Mouse (Mus musculus): ENCODE measurements at regions not wholly inside any gene's neighbourhood (a gene's known extent, or its start where the extent isn't known, plus 50 kb on each side); places are given as distances from the start of the nearest gene placed in this dataset.
A peak's percentile ranks its signal among the peaks of the same experiment; 100 is the strongest.

DNA sequence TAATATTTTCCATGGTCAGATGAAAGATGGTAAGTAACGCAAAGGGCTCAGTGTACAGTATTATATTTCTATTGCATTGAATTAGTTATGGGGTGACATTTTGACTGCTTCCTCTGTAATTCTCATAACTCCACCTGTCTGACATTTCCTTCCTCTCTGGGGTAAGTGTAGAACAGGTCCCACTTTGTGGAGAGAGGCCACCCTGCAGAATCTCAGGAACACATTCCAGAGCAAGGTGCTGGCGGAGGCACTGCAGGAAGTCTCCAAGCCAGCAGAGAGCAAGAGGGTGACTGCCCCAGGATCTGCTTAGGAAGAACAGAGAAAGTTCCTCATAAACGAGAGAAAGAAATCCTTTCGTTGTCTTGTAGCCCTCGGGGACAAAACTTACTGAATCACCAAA lies 95.4 kb upstream of the Hes1 start:
- DNase-seq: no peak

DNA sequence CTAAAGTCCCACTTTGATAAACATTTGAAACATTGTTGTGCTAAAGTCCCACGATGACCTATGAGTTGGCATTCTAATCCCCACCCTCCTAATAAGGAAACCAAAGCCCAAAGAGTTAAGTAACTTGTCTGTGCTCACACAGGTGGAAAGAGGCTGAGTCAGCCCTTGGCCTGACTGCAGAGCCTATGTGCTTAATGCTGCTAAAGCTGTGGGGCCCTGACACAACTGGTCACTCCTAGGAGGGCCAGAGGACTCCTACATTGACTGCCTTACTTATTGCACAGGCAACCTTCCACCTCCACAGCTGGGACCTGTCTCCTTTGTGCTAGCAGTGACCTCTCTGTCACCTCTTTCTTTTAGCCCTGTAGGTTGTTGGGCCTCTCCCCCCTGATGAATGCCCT lies 91.4 kb upstream of the Hes1 start:
- no peak for DNase-seq

DNA sequence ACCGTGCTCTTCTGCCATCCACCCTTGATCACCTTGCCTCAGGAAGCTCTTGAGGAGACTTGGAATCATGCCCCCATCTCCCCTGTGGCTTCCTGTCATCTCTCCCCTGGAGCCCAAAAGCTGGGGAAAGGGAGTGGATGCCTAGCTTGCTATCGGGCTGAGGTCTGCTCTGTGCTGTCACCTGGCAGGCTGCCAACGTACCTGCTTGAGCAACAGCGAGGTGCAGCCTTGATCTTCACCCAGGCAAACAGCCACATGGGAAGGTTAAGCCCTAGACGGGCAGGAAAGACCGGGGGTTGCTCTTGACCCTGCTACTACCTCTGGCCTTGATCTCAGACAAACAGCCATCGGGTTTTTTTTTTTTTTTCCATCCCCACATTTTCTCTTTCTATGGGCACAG lies 90.9 kb upstream of the Hes1 start:
- peak; percentile 72 for DNase-seq

DNA sequence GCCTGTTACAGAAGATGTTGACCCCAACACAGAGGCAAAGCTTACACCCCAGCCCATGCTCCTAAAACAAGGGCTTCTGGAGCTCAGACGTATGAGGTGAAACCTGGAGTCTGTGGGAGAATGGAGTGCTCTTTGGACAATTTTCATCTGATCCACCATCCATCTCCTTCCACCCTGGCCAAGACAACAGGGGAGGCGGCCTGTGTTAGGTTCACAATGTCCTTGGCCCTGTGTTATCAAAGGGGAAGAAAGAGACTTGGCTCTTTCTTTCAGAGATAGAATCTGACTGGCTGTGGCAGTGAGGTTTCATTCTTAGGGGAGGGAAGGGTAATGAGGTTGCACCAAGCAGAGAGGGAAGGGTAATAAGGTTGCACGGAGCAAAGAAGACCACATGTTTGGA lies 88.4 kb upstream of the Hes1 start:
- no peak for DNase-seq

DNA sequence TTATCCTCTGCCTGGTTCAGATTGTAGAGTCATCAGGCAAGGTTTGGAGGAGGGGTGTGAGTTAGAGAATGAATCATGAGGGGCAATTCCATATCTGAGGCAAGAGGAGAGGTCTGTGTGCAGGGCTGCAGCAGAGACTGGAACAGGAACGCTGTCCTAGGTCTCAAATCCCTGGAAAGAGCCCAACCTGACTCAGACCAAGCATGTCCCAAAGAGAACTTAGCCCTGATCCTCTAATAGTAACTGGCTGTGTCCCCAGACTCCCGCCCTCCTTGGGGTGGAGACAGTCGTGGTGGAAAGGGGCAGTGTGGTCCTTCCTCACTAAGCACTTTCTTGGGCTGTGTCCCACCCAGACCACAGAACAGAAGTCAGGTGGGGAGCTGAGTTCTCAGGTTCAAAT lies 87.2 kb upstream of the Hes1 start:
- DNase-seq: no peak

DNA sequence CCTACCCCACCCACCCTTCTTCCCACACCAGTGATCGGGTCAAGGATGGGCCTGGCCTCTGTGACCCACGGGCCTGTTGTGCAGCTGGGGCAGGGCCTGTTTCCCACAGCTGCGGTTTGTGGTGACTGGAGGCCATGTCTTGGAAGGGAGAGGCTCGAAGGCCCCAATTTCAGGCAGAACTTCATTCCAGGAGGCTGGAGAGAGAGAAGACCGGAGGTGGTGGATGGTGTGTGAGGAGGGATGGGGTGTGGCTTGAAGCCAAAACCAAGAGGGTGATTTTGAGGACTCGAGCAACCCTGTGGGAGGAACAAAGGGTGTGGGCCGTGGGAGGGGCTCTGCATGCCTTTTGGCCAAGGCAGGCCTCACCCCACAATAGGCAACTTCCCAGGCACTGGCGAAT lies 86.5 kb upstream of the Hes1 start:
- no peak for DNase-seq

DNA sequence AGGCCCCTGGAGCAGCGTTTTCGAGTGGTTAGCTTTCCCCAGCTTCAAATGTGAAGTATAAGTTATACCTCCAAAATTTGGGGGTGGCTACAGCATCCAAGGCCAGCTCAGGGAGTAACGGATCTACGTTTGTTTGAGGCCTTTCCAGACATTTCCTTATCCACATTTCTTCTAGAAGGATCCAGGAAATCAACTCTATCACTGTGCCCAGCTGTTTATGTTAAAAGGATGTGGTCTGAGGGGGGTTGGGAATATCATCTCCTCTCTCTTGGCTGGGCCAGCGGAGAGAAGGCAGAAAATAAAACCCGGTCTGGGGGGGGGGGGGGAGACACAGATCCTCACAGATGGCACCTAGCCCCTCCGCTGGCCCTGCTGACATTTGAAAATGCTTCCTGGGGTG lies 85.1 kb upstream of the Hes1 start:
- DNase-seq: no peak

DNA sequence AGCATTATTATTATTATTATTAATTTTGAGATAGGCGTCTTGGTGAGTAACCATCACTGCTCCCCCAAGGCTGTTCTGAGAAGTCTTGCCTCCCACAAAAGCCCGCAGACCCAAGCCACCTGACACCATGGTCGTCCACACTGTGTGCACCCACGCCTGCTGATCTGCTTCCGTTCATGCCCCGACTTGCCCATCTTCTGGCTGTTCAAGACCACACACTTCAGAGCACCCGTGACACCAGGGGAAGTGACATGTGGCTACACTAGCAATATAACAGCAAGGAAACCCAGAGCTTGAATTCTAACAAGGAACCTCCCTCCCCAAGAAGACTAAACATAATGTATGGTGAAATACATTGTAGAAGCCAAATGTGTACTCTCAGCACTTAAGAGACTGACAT lies 82.6 kb upstream of the Hes1 start:
- DNase-seq: no peak

DNA sequence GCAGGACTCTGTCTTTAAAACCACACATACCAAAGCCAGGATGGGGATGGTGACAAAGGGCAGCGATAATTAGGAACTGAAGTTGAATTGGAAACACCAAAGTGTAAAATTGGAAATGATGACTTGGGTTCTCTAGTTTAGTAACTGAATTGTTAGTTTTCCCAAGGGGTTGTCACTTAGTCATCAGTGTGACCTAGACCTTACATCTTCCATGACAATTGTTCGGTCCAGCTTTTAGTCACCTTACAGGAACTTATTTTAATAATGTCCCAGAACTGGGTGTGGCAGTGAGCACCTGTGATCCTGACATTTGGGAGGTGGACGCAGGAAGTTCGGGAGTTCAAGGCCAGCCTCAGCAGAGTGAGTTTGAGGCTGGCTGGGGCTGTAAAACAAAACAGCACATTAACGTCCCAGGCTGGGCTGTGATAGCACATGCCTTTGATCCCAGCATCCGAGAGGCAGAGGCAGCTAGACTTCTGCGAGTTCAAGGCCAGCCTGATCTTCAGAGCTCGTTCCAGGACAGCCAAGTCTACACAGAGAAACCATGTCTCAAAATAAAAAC lies 81.9 kb upstream of the Hes1 start:
- no peak for DNase-seq

DNA sequence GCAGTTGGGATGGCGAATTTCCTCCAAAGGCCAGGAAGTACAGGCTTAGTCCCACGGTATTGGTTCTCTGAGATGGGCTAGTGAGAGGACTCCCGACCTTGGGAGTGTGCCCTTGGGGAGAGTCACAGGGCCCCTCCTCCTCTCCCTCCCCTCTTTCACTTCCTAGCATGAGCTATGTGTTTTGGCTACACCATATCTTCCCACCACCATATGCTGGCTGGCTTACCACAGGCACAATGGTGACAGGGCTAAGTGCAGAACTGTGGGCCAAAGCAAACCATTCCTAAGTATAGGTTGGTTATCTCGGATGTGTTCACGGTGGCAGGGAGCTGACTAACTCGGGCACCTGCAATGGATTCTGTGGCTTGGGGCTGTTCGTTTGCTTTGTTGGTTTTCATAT lies 81.0 kb upstream of the Hes1 start:
- no peak for DNase-seq

DNA sequence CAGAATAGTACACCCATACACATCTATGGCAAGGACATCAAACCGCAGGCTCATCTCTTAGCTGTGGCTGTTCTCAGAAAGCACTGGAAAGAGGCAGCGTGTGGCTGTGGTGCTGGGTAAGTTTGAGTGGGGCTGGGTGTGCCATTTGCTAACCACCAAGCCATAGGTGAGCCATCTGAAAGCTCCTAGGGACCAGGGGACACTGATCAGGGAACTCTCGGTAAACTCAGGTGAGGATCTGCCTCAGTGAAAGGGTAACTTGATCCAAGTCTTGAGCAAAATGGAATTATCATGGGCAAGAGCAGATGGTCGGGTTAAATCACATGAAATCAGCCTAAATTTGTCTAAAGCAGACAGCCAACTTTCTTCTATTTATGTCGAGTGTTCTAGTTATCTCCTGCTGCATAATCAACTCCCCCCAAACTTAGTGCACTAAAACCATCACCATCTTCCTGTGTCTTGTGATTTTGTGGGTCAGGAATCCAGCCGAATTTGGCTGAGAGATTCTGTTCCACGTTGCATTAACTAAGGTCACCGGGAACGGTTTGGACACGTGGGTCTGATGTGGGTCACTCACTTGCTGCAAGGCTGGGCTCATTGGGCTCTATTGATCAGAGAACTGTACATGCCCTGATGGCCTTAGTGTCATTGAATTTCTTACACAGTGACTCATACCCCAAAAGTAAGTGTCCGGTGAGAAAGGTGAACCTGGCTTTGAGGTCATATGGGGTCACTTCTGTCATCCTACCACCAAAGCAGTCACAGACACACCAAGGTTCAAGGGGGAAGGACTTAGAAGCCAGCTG lies 78.9 kb upstream of the Hes1 start:
- no peak for DNase-seq

DNA sequence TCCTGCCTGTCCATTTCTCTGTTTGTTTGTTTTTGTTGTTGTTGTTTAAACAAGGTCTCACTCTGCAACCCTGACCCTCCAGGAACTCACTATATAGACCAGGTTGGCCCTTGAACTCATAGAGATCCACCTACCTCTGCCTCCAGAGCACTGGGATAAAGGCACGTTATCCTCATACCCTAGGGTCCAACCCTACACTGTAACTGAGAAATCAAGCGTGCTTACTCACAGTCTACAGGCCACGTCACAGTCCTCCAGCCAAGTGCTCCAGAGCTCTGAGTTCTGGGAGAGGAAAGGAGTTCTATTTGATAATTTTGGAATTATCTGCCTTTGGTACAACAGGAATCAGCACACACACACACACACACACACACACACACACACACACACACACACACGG lies 76.6 kb upstream of the Hes1 start:
- no peak for DNase-seq

DNA sequence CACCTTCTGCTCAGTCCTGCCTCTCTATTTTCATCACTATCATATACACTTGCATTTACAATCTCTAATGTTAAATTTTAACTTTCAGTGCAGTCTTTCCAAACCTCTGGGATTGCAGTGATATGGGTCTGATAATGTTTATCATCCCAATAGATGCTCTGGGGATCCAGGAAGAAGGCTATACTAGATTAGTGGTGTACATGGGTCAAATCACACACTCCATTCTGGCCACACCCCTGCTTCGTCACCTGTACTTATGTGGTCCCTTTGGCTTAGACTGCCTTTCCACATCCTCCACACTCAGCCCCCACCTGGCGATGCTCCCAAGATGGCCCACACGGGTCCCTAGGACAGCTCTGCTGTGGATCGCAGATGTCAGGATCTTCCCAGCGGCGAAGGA lies 76.2 kb upstream of the Hes1 start:
- no peak for DNase-seq

DNA sequence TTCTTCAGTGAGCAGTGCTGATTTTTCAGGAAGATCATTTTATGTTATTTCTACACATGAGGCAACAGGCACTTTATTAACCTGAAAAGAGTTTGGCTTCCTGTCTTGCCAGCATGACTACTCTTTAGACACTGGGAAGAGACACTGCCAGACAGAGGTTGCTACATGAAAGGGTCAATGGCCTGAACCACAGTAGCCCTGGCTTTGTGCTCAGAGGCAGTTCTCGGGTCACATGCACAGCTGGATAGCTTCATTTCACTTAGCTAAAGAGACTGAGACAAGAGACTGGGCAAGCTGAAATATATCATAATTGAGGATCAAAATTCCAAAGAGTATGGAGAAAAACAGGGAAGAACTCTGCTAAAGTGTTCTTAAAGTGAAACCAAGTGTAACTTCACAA lies 74.9 kb upstream of the Hes1 start:
- no peak for DNase-seq

DNA sequence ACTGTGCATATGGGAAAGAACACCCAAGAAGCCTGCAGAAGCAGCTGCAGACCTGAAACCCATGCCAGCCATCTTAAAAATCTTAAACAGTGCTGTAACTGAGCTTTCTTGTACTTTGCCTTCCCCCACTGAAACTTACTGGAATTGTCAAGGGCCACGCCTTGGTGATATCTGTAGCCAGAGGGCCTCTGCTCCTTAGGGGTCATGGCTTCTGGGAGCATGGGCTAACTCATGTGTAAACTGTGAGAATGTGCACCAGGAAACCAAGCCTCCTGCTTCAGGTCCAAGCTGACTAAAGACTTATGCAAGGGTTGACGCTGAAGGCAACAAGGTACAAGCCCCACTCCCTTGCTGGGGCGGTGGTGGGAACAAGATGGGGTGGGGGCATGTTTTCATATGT lies 73.8 kb upstream of the Hes1 start:
- DNase-seq: no peak

DNA sequence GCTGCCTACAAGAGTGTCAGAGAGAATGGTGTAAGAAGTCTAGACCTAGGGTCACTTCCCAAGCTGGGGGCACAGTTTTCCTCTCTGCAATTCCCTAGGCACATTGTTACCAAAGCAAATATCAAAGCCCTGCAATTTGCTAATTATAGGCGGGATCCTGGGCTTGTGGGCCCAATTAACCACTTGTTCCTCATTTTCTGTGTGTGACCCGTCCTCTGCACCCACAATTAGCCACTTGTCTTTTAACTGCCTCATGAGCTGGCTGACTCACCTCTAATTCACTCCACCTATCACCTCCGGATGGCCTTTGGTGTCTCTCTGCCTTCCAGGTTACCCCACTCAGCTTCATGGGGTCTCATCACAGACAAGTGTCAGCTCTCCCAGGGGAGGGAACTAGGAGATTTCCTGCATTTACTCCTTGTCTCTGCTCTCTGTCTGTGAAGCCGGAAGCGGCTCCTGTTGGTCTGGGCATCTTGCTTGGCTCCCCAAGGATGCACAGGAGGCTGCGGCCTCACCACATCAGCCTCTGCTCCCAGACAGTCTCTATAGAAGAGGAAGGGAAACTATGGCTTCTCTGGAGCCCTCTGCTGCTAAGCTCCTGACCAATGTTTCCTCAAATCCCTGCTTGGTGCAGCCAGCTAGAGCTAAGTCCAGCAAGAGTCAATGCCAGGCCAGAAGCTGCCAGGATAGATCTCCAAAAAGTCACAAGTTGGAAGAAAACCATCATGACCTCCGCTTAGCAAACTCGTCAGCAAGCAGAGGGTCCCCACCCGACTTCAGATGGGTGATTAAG lies 73.2 kb upstream of the Hes1 start:
- DNase-seq: no peak

DNA sequence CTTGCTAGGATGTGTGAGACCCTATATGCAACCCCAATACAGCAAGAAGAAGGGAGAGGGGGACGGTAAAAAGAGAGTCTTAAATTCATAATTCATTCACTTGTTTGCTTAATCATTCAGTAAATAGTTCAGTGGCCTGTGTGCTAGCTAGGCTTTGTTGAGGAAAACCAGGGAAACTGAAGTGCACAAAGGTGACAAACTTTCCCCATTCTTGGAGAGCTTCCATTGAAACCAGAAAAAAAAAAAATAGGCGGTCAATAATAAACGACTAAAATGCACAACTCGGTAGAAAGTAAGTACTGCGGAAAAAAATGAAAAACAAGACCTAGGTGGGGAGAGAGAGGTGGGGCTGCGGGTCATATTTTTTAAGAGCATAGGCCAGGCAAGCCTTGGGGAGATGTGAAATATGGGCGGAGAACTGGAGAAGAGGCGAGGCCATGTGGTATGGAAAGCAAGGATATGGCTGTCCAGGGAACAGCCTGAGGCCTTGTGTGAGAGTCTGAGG lies 72.3 kb upstream of the Hes1 start:
- no peak for DNase-seq

DNA sequence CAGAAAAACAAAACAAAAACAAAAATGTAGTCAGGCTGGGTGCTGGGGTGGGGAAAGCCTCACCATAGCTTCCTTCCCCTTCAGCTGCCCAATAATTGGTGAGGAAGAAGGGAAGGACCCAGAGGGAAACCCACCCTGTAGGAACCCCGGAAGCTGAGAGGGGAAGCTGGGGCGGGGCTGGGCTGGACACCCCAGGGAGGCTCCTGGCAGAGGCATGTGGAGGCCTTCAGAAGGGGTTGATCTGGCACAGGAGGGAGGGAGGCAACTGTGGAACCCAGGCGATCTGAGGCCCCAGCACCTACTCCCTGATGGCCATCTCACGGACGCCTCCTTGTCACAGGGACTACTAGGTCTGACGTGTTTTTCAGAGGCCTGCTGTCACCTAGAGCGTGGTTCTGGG lies 71.1 kb upstream of the Hes1 start:
- DNase-seq: no peak

DNA sequence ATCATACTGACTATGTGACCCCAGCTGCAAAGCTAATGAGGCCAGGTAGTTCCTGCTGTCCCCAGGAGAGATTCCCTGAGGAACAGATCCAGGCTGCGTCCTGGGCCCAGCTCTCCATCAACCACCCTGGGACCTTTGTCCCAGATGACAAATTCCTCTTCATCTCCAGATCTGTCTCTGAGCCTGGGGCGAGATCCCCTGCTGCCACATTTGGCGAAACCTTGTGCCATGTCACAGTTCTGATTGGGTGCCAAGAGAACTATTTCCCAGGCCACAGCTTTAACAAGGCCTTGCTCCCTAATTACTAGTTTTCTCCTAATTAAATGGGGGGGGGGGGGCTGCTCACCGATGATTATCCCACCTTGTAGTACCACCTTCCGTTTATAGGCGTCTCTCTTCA lies 70.6 kb upstream of the Hes1 start:
- DNase-seq: no peak

DNA sequence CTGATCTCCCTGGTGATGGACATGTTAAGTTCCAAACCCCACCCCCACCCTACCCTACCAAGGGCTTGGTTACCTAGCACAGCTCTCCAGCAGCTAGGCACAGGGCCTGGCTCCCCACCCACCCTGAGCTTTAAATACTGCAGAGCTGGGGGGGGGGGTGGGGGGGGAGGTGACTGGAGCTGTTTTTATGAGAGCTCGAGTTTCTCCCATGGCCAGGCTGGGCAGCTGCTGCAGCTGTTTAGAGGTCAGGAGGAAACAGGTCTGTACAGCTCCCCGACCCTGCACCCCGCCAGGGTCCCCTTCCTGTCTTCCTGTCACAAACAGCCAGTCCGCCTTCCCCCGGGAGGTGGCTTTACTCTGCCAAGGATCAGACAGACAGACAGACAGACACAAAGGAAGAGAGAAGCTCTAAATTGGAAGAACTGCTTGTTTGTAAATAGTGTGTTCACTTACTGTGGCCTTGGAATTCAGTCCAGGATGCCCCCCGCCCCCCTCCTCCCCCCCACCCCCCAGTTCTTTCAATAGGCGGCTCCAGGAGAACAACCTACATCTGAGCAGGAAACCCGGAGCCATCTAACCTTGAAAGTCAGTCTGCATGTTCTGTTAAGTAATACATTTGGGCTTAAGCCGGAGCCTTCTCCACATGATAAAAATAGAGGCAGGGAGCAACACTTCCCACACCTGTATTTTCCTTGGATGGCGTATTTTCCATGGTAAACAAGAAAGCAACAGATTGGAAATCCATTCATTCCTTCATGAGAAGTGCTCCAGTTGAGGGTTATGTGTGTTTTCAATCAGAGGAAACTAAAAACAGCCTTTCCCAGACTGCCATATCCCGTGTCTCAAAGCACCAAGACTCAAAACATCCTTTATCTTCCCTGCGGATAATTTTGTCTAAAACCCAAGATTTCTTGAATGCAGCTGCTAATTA lies 67.8 kb upstream of the Hes1 start:
- DNase-seq: peak; percentile 48

DNA sequence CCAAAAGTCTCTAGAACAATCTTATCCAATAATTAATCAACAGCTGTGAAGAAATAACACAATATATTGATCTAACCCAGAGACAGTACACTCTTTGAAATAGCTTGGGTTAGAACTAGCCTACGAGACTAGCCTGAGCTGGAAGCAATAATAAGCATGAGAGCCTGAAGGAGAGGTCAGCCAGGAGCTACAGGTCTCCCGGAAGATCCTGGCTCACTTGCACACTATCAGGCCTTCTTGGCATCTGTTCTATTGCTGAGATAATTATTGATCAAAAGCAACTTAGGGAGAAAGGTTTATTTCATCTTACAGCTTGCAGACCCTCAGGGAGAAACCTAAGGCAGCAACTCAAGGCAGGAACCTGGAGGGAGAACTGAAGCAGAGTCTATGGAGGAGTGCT lies 64.0 kb upstream of the Hes1 start:
- no peak for DNase-seq

DNA sequence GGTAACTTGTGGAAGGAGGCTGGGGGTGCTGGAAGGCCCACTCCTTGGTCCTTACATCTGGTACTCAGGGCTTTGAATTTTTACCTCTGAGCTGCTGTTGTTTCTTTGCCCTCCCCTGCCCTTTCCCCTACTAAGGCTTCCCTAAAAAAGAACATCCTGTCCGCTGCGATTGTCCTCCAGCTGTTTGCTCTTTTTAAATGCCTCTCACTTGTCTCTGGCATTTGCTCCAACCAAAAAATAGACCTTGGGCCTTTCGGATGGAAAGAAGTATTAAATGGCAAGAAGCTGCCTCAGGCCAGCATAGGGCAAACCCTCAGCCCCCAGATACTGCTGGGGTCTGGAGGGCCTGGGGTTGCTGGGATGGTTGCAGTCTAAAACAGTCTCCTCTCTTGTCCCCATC lies 59.1 kb upstream of the Hes1 start:
- DNase-seq: no peak

DNA sequence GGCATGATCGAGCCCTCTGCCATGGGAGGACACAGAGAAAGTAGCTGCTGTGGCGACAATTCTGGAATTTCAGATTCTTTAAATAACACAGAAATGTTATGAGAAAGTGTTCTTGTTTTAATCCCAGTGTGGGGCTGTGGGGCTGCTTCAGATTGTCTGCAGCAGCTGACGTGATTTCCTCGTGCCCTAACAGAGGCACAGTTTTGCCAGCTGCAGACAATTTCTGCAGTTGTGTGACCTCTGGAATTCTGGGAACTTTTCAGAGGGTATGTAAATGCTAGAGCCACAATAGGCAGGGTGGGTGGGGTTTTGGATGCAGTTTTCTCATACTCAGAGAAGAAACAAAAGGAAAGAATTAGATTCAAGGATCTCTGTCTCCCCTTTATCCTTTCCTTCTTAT lies 57.4 kb upstream of the Hes1 start:
- no peak for DNase-seq
